Mouse (Mus musculus) CD4-positive, CD25-positive, alpha-beta regulatory T cell, adult 4 months (primary cell): ENCODE data around the gene Obox1. TPM values are rescaled to one million over a fixed set of nuclear protein-coding genes. Genes with fewer than 3 reads are reported as not detected.
"Not testable (repeated sequence)": the region's sequence is repeated elsewhere in the genome, so short reads cannot be mapped to it uniquely, and the experiment has no call there.

Experiments
- ATAC-seq: one replicate; pipeline ENCODE4 v1.8.0; 2017
- polyA plus RNA-seq, 2 experiments: library from polyadenylated mRNA; unstranded; fragments of 100-300 nt; shearing (Covaris generic); gene quantifications; one replicate each; pipeline ENCODE4 v1.2.1; 2017

Obox1 gene
- polyA plus RNA-seq, result not detected

- not testable (repeated sequence) for ATAC-seq
Measured at GRCm38 (mm10) chr7:15388421-15388998, at the start of gene Obox1, which contains the start of gene Obox2. TSS of gene Obox1 (plus strand) at chr7:15388948. TSS of gene Obox2 (plus strand) at chr7:15388721.

- not testable (repeated sequence) for ATAC-seq
Measured at GRCm38 (mm10) chr7:15399147-15399874, 10.6 kb downstream of the Obox1 start.

- ATAC-seq, result not testable (repeated sequence)
Measured at GRCm38 (mm10) chr7:15406816-15407215, 18.1 kb downstream of the Obox1 start.

- ATAC-seq, result not testable (repeated sequence)
Measured at GRCm38 (mm10) chr7:15418046-15418445, 29.3 kb downstream of the Obox1 start.

GRCm38 (mm10) chr7:15425537-15425936, 36.8 kb downstream of the Obox1 start:
- ATAC-seq, result not testable (repeated sequence)

- ATAC-seq, result not testable (repeated sequence)
Measured at GRCm38 (mm10) chr7:15509411-15509810, 120.7 kb downstream of the Obox1 start.

Other genes starting within 250 kb of the Obox1 start
- not detected for gene Obox2, start 227 bp upstream of the Obox1 start, polyA plus RNA-seq